Mouse (Mus musculus): ENCODE data around the gene Gpr155. TPM values are rescaled to one million over a fixed set of nuclear protein-coding genes. Genes with fewer than 3 reads are reported as not detected.

Gene Gpr155
- polyA plus RNA-seq, 1 experiment from 2014 or later, result 12.2 TPM

GRCm38 (mm10) chr2:73298154-73298553, 88.2 kb downstream of the Gpr155 start:
- H3K4me1 ChIP-seq (replicated peaks; ENCODE audit: control insufficient read depth, insufficient read depth, low read length), result no peaks in the 10 kb centered on the region
- peaks cover 5% of the 10 kb centered on the region; the same call in 1 of the 2 replicates for H3K36me3 ChIP-seq (ENCODE audit: control insufficient read depth, insufficient read depth)
- H3K27ac ChIP-seq (ENCODE audit: low read length), result no peak overlapping the region
- WGBS, result 76% methylated on average over 7 of the region's 7 CpGs
- H3K9me3 ChIP-seq (ENCODE audit: control insufficient read depth, low read length), result no peaks in the 10 kb centered on the region
- H3K9ac ChIP-seq (replicated peaks; ENCODE audit: low read depth, low read length), result no peak overlapping the region
- H3K27me3 ChIP-seq (replicated peaks; ENCODE audit: control insufficient read depth, insufficient read depth, low read length), result no peaks in the 10 kb centered on the region
- ATAC-seq, result no peak
- no peak overlapping the region for H3K4me2 ChIP-seq (ENCODE audit: low read length)
- no peak overlapping the region for H3K4me3 ChIP-seq (replicated peaks; ENCODE audit: low read length)

GRCm38 (mm10) chr2:73295023-73295422, 91.3 kb downstream of the Gpr155 start:
- Histone ChIP-seq H3K36me3 (ENCODE audit: control insufficient read depth, insufficient read depth) (peaks cover 5% of the 10 kb centered on the region; the same call in 1 of the 2 replicates), H3K9me3 (ENCODE audit: control insufficient read depth, low read length) (no peaks in the 10 kb centered on the region), H3K4me2 (ENCODE audit: low read length) (no peak overlapping the region), H3K4me3 (replicated peaks; ENCODE audit: low read length) (no peak overlapping the region), H3K9ac (replicated peaks; ENCODE audit: low read depth, low read length) (no peak overlapping the region), H3K4me1 (replicated peaks; ENCODE audit: control insufficient read depth, insufficient read depth, low read length) (no peaks in the 10 kb centered on the region), H3K27me3 (replicated peaks; ENCODE audit: control insufficient read depth, insufficient read depth, low read length) (no peaks in the 10 kb centered on the region), H3K27ac (ENCODE audit: low read length) (no peak overlapping the region)
- 89% methylated on average over 7 of the region's 7 CpGs for WGBS
- ATAC-seq, result no peak

Other genes starting within 250 kb of the Gpr155 start
- 98.5 and 105 TPM in 2 replicates for gene Ola1, start 167.6 kb downstream of the Gpr155 start, polyA plus RNA-seq (2015; fragmentation: Nextera tagmentation; extraction: Ambion mirVana)
- gene Sp9, start 114.6 kb downstream of the Gpr155 start, polyA plus RNA-seq (2015; fragmentation: Nextera tagmentation; extraction: Ambion mirVana), result 6.6 and 8.8 TPM in 2 replicates
- gene Scrn3, start 74.0 kb downstream of the Gpr155 start, polyA plus RNA-seq (2015; fragmentation: Nextera tagmentation; extraction: Ambion mirVana), result 8.7 and 9.1 TPM in 2 replicates
- 24.6 and 26.6 TPM in 2 replicates for gene Cir1, start 73.9 kb downstream of the Gpr155 start, polyA plus RNA-seq (2015; fragmentation: Nextera tagmentation; extraction: Ambion mirVana)
- gene Wipf1, start 143.2 kb upstream of the Gpr155 start, polyA plus RNA-seq (2015; fragmentation: Nextera tagmentation; extraction: Ambion mirVana), result 1.8 and 2.3 TPM in 2 replicates
- 0.09 and 0.10 TPM in 2 replicates for gene Chrna1, start 193.8 kb upstream of the Gpr155 start, polyA plus RNA-seq (2015; fragmentation: Nextera tagmentation; extraction: Ambion mirVana)

All from forebrain, embryonic 16.5 days (tissue).